Mouse (Mus musculus): Measurements from ENCODE around the gene Chchd1. TPM values are rescaled to one million over a fixed set of nuclear protein-coding genes. Genes with fewer than 3 reads are reported as not detected.
A peak's percentile ranks its signal among the peaks of the same experiment; 100 is the strongest.

Gene Chchd1
- polyA plus RNA-seq, 1 experiment = 111 TPM

DNA sequence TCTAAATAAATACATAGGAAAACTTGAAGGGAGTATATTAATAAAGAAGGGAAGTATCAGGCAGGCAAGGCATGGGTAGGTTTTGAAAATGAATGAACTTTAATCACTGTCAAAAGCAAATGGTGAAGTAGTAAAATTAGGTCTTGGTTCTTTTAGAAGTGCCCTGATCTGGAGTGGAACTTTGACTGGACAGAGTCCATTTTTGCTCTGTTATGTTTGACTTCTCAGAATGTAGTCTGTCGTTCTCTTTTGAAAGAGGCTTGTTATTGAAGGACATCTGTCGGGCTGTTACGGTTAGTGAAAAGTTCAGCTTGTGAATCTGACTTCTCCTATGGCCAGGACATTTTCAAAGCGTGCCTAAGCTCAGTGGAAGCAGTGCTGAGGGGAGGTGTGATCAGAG, 24.9 kb upstream of the Chchd1 start:
- TF ChIP-seq MYOD1 (IDR thresholded peaks at IDR 0.05; ENCODE audit: control insufficient read depth in 1 of 3, insufficient read length in 2 of 3, low read depth in 2 of 3) (no peak), TCF3 (IDR thresholded peaks at IDR 0.05; ENCODE audit: insufficient read length, low read depth) (no peak), SRF (IDR thresholded peaks at IDR 0.05; ENCODE audit: control insufficient read depth, insufficient read length, low read depth) (no peak), MAX (IDR thresholded peaks at IDR 0.05; ENCODE audit: low read depth) (no peak)
- Histone ChIP-seq H3K4me2 (ENCODE audit: low read depth) (no peak overlapping the region), H3K4me3 (no peak overlapping the region), H3K36me3 (ENCODE audit: control insufficient read depth, insufficient read depth) (peaks cover 62% of the 10 kb centered on the region), H3K27me3 (ENCODE audit: control insufficient read depth, insufficient read depth, insufficient read length) (no peaks in the 10 kb centered on the region), H3K79me2 (ENCODE audit: control insufficient read depth, insufficient read depth) (peaks cover 55% of the 10 kb centered on the region), H3ac (ENCODE audit: control insufficient read depth, insufficient read length) (no peak overlapping the region)

DNA sequence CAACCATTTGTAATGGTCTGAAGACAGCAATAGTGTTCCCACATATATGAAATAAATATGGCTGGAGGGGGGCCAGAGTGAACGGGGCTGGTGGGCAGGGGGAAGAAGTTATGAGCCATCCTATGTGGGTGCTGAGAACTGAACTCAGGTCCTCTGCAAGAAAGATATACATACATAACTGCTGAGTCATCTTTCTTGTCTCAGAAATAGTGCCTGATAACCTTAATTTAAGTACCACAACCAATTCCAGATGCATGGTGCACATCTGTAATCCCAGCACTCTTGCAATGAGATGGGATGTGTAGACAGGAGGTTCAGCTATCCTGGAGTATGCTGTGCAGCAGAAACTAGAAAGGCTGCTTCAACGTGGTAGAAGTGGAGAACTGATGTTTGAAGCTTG, 21.1 kb upstream of the Chchd1 start:
- Histone ChIP-seq H3K36me3 (ENCODE audit: control insufficient read depth, insufficient read depth) (peaks cover 81% of the 10 kb centered on the region), H3K4me2 (ENCODE audit: low read depth) (no peak overlapping the region), H3K27me3 (ENCODE audit: control insufficient read depth, insufficient read depth, insufficient read length) (no peaks in the 10 kb centered on the region), H3K79me2 (ENCODE audit: control insufficient read depth, insufficient read depth) (peaks cover 33% of the 10 kb centered on the region), H3K4me3 (no peak overlapping the region), H3ac (ENCODE audit: control insufficient read depth, insufficient read length) (no peak overlapping the region)
- TF ChIP-seq USF1 (IDR thresholded peaks at IDR 0.05; ENCODE audit: low read depth) = no peak
- TF ChIP-seq TCF3 (IDR thresholded peaks at IDR 0.05; ENCODE audit: insufficient read length, low read depth) = no peak
- TF ChIP-seq MAX (IDR thresholded peaks at IDR 0.05; ENCODE audit: low read depth) = no peak
- TF ChIP-seq E2F4 (IDR thresholded peaks at IDR 0.05; ENCODE audit: insufficient read depth) = no peak
- no peak for TF ChIP-seq MYOD1 (IDR thresholded peaks at IDR 0.05; ENCODE audit: control insufficient read depth in 1 of 3, insufficient read length in 2 of 3, low read depth in 2 of 3)
- TF ChIP-seq TCF12 (IDR thresholded peaks at IDR 0.05; ENCODE audit: insufficient read depth, poor library complexity, severe bottlenecking) = no peak
- no peak for TF ChIP-seq POLR2A (IDR thresholded peaks at IDR 0.05; ENCODE audit: insufficient read length, low read depth)
- TF ChIP-seq MYOG (IDR thresholded peaks at IDR 0.05; ENCODE audit: control insufficient read depth in 1 of 3, insufficient read depth in 1 of 3, insufficient read length in 2 of 3, low read depth in 2 of 3) = no peak
- TF ChIP-seq SRF (IDR thresholded peaks at IDR 0.05; ENCODE audit: control insufficient read depth, insufficient read length, low read depth) = no peak
- TF ChIP-seq CEBPB (IDR thresholded peaks at IDR 0.05; ENCODE audit: insufficient read depth, poor library complexity, severe bottlenecking) = no peak
- TF ChIP-seq POLR2AphosphoS2 (IDR thresholded peaks at IDR 0.05; ENCODE audit: insufficient read length, low read depth) = no peak
- TF ChIP-seq REST (IDR thresholded peaks at IDR 0.05; ENCODE audit: insufficient read depth, insufficient read length) = no peak

- Histone ChIP-seq H3K4me2 (ENCODE audit: low read depth) (no peak overlapping the region), H3K4me3 (no peak overlapping the region), H3K27me3 (ENCODE audit: control insufficient read depth, insufficient read depth, insufficient read length) (no peaks in the 10 kb centered on the region), H3ac (ENCODE audit: control insufficient read depth, insufficient read length) (no peak overlapping the region), H3K79me2 (ENCODE audit: control insufficient read depth, insufficient read depth) (peaks cover 27% of the 10 kb centered on the region), H3K36me3 (ENCODE audit: control insufficient read depth, insufficient read depth) (peaks cover 81% of the 10 kb centered on the region)
- peak in 1 of 3 experiments; percentile 16 for TF ChIP-seq MYOG (IDR thresholded peaks at IDR 0.05; ENCODE audit: control insufficient read depth in 1 of 3, insufficient read depth in 1 of 3, insufficient read length in 2 of 3, low read depth in 2 of 3)
- no peak for TF ChIP-seq TCF12 (IDR thresholded peaks at IDR 0.05; ENCODE audit: insufficient read depth, poor library complexity, severe bottlenecking)
- TF ChIP-seq MYOD1 (IDR thresholded peaks at IDR 0.05; ENCODE audit: control insufficient read depth in 1 of 3, insufficient read length in 2 of 3, low read depth in 2 of 3) = peak in 1 of 3 experiments; percentile 8
Measured at GRCm38 (mm10) chr14:20682498-20682897, 20.3 kb upstream of the Chchd1 start.

- TF ChIP-seq POLR2AphosphoS2 (IDR thresholded peaks at IDR 0.05; ENCODE audit: insufficient read length, low read depth) (no peak), REST (IDR thresholded peaks at IDR 0.05; ENCODE audit: insufficient read depth, insufficient read length) (no peak), POLR2A (IDR thresholded peaks at IDR 0.05; ENCODE audit: insufficient read length, low read depth) (no peak), TCF12 (IDR thresholded peaks at IDR 0.05; ENCODE audit: insufficient read depth, poor library complexity, severe bottlenecking) (no peak), USF1 (IDR thresholded peaks at IDR 0.05; ENCODE audit: low read depth) (no peak), TCF3 (IDR thresholded peaks at IDR 0.05; ENCODE audit: insufficient read length, low read depth) (no peak), E2F4 (IDR thresholded peaks at IDR 0.05; ENCODE audit: insufficient read depth) (no peak)
- no peak overlapping the region for H3K4me3 ChIP-seq
Measured at GRCm38 (mm10) chr14:20686576-20686975, 16.2 kb upstream of the Chchd1 start.

DNA sequence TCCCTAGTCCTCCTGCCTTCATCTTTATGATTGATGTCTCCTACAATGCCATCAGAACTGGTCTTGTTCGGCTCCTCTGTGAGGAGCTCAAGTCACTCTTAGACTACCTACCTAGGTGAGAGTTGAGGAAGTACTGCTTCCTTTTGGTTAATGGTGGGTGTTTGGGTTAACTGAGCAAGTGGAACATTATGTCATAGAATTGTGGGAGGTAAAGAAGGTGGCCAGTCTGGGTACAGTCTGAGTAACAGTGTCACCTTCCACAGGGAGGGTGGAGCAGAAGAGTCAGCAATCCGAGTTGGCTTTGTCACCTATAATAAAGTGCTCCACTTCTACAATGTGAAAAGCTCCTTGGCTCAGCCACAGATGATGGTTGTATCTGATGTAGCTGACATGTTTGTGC, 13.8 kb upstream of the Chchd1 start:
- Histone ChIP-seq H3K36me3 (ENCODE audit: control insufficient read depth, insufficient read depth) (peaks cover 91% of the 10 kb centered on the region), H3K4me2 (ENCODE audit: low read depth) (no peak overlapping the region), H3K79me2 (ENCODE audit: control insufficient read depth, insufficient read depth) (peaks cover 4% of the 10 kb centered on the region), H3K27me3 (ENCODE audit: control insufficient read depth, insufficient read depth, insufficient read length) (no peaks in the 10 kb centered on the region), H3K4me3 (no peak overlapping the region), H3ac (ENCODE audit: control insufficient read depth, insufficient read length) (no peak overlapping the region)
- TF ChIP-seq MYOD1 (IDR thresholded peaks at IDR 0.05; ENCODE audit: control insufficient read depth in 1 of 3, insufficient read length in 2 of 3, low read depth in 2 of 3) (no peak), E2F4 (IDR thresholded peaks at IDR 0.05; ENCODE audit: insufficient read depth) (no peak), REST (IDR thresholded peaks at IDR 0.05; ENCODE audit: insufficient read depth, insufficient read length) (no peak), USF1 (IDR thresholded peaks at IDR 0.05; ENCODE audit: low read depth) (no peak), CEBPB (IDR thresholded peaks at IDR 0.05; ENCODE audit: insufficient read depth, poor library complexity, severe bottlenecking) (no peak)

More at GRCm38 (mm10) chr14:20686576-20686975, 16.2 kb upstream of the Chchd1 start:
- H3K36me3 ChIP-seq (ENCODE audit: control insufficient read depth, insufficient read depth) = peaks cover 85% of the 10 kb centered on the region
- H3K79me2 ChIP-seq (ENCODE audit: control insufficient read depth, insufficient read depth) = peaks cover 6% of the 10 kb centered on the region
- no peak overlapping the region for H3K4me2 ChIP-seq (ENCODE audit: low read depth)
- H3ac ChIP-seq (ENCODE audit: control insufficient read depth, insufficient read length) = no peak overlapping the region
- no peaks in the 10 kb centered on the region for H3K27me3 ChIP-seq (ENCODE audit: control insufficient read depth, insufficient read depth, insufficient read length)
